Mouse (Mus musculus): Measurements from ENCODE around the gene Zfp114.

Gene Zfp114

DNA sequence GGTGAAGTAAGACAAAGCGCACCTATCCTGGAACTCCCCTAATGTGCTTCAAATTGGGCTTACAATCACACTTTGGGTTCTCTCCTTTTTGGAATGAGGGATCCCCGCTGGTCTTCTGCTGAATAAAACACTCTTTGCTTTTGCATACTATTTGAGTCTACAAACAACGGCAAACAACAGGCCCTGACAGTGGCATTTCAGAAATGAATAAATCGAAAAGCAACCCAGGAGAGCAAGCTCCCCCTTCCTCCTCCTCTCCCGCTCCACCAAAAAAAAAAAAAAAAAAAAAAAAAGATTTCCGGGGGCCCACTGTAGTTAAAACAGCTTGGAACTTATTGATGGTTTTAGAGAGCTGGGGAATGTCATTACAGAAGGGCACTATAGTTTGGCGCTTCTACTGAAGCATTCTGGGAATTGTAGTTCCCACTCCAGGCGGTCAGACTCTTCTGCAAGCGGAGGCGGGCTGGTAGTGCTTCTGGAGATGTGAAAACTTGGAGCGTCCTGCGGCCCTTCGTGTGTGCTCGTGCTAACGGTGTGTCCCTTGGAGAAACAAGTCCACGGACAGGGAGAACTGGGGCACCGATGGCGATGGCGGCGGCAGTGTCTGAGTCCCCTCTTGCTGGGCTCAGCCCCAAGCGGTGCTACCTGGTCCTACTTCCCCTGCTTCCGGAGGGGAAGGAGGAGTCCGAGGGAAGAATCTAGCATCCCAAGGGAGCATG lies at the start of gene Zfp114:
Zfp114 (plus strand) TSS at position 443 of the 719 bp plus-strand sequence.
- DNase-seq (ENCODE audit: extremely low read depth, low read depth, low spot score) = no peak

DNA sequence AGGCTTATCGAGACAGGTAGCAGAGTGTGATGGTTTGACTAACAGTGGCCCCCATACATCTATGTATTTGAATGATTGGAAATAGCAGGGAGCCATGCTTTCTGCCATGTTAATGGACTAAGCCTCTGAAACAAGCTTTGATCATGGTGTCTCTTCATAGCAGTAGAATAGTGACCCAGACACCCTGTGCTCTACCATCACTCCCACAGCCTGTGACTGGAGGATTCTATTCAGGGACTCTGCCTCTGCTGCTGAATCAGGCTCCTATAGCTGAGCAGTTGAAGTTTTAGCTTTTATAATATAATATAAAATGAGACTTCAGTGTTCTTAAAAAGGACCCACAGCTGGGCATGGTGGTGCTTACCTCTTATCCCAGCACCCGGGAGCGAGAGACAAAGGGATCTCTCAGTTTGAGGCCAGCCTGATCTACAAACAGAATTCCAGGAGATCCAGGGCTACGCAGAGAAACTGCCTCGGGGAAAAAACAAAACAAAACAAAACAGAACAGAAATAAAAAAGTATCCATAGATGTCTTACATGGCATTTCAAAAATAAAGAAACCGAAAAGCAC lies 41.4 kb upstream of the Zfp114 start:
- DNase-seq (ENCODE audit: extremely low read depth, low read depth, low spot score) = no peak

DNA sequence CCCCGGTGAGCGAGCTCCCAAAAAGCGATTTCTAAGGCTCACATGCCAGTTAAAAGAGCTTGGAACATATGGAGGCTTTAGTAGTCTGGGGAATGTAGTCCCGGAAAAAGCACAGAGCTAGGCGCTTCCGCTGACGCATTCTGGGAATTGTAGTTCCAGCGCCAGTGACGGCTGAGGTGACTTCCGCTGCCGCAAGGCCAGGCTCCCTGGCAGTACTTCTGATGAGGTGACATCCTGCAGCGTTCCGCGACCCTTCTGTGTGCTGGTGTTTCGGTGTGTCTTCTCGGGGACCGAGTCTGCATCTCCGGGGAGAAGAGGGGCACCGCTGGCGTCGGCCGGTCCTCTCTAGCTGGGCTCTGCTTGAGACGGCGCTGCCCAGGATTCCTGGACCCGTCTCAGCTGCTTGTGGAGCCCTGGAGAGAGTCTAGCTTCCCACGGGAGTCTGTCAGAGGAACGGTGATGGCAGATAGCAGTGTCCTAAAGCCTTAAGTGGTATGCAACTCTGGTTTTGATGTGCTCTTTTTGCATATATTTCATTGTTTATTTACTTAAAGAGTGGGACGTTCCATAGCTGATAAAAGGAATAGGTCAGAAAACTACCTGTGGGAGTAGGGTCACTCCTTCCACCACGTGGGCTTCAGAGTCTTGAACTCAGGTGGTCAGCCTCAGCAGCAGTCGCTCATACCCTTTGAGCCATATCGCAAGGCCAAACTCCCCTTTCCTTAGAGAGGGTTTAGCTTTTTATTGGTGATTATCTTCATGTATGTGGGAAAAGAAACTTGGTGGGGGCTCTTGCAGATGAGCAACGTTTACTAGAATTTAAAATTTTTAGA lies 40.6 kb upstream of the Zfp114 start, which contains the start of gene Zfp235:
Zfp235 (plus strand) TSS at position 174 of the 833 bp plus-strand sequence.
- peak; percentile 47 for DNase-seq (ENCODE audit: extremely low read depth, low read depth, low spot score)

DNA sequence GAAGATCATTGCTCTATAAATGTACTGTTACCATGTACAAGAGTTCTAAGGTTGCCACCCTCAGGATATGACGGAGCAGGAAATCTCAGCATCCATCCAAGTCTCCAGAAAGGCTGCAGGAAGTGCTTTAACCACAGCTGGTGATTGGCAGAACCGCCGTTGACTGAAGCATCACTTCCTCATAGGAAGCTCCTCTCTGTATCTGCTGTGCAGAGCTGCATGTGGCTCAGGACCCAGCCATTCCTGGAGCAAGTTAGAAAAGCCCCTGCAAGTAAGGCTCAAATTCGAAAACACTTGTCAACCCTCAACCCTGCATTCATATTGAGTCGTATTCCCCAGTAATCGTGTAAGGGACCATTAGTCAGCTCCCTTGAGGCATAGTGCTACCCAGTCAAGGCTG lies 32.3 kb upstream of the Zfp114 start:
- no peak for DNase-seq (ENCODE audit: extremely low read depth, low read depth, low spot score)

DNA sequence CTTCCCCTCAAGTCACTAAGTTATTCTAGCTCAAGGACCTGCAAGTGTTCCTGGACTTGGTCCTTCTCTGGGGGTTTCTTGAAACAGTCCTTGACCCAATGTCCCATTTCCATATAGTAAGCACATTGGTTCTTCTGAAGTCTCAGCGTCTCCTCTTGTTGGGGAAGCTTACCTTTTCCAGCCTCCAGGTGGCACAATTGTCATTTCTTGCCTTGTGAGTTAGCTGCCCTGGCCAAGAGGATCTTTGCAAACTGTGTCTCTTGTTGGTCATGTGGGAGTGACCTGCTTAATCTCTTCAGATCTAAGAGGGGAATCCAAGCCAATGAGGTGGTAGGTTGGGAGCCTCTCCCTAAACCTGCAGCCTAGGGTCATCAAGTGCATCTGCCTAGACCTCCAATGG lies 21.6 kb upstream of the Zfp114 start:
- DNase-seq (ENCODE audit: extremely low read depth, low read depth, low spot score) = no peak

DNA sequence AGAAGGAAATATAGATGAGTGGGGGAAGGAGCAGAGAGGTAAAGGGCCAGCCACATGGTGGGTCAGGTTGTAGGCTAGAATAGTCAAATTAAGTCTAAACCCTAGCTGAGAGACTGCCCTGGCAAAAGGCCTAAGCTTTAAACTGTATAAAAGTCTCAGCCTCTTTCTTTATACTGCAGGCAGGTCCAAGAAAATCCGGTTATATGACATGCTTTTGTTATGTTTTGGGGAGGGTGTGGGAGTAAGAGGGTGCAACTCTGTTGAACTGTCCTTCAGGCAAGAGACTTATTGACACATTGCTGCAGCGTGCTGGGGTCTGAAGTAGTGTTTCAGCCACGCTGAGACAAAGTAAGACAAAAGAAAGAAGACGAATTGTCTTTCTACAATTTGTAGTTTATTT lies 2.7 kb upstream of the Zfp114 start:
- DNase-seq (ENCODE audit: extremely low read depth, low read depth, low spot score) = peak; percentile 59

DNA sequence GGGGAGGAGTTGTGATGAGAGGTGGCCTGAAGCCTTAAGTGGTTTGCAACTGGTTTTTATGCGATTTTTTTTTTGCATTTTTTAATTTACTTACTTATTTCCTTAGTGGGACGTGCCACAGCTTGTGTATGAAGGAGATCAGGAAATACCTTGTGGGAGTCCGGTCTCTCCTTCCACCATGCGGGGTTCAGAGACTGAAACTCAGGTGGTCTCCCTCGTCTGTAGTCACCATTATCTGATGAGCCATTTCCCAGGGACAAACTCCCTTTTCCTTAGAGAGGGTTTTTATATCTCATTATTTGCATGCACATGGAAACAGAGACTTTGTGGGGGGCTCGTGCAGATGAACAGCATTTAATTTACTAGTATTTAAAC lies 464 bp downstream of the Zfp114 start:
- DNase-seq (ENCODE audit: extremely low read depth, low read depth, low spot score) = no peak

DNA sequence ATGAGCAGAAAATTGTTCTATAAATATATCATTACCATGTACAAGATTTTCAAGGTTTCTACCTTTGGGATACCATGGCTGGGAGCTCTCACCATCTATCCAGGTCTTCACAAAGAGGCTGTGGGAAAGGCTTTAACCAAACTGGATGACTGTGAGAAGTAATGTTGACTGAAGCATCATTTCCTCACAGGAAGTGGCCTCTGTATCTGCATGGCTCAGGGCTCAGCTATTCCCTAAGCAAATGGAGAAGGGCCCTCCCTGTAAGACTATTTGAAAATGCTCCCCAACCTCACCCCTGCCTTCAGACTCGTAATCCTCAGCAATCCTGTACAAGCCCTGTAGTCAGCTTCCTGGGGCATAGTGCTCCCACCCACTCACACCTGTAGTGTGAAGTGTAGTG lies 12.8 kb downstream of the Zfp114 start:
- DNase-seq (ENCODE audit: extremely low read depth, low read depth, low spot score) = no peak

DNA sequence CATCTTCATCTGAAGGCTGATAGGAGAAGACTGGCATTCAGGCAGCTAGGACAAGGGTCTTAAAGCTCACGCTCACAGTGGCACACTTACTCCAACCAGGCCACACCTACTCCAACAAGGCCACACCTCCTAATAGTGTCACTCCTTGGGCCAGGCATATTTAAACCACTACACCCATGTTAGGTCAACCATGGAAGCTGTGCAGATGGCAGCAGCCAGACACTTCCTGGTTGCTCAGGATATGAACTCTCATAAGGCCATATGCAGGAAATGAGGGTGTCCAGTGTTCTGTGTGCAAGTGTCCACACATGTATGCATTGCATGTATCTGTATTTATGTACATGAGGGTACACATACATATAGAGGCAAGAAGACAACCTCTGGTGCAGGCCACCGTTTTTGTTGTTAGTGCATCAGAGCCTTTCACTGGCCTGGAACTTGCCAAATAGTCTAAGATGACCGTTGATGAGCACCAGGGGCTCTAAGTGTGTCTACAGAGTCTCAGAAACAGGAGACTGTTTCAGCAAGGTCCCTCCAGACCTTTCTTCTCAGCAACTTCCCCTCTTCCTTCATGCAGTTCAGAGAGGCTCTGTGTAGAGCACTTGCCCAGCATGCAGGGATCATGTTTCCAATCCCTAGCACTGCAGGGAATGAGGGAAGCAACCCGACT lies 14.2 kb downstream of the Zfp114 start:
- no peak for DNase-seq (ENCODE audit: extremely low read depth, low read depth, low spot score)

DNA sequence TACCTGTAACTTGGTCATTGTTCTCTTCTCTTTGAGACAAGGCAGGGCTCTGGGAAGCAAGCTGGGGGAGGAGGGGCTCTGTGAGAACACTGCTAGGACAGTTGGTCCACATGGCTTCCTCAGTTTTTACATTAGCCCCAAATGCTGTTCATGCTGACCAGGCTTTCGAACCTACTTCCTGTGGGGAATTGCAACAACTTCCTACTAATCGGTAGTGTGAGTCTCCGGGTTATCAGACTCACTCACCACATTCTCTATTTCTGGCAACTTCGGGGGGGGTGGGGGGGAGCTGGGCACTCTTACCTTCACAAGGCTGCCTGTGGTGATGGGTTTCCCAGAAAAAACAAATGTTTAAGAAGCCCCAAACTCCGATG lies 14.7 kb downstream of the Zfp114 start:
- DNase-seq (ENCODE audit: extremely low read depth, low read depth, low spot score) = no peak

DNA sequence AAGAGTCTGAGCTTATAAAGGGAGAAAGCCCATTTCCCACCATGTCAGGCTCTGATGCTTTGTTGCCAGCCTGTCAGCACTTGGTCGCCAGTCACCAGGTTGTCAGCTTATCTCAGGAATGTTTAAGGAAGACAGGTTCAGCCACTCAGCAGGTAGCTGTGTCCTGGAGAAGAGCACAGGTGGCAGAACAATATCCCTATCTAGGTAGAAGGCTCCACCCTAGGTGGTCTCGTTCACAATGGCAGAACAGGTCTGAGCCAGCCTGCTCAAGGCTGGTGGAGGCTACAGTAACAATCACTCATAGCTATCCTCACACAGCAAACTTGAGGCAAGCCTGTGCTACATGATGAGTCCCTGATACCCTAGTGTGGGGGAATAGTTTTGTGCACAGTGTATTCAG lies 16.5 kb downstream of the Zfp114 start:
- no peak for DNase-seq (ENCODE audit: extremely low read depth, low read depth, low spot score)

DNA sequence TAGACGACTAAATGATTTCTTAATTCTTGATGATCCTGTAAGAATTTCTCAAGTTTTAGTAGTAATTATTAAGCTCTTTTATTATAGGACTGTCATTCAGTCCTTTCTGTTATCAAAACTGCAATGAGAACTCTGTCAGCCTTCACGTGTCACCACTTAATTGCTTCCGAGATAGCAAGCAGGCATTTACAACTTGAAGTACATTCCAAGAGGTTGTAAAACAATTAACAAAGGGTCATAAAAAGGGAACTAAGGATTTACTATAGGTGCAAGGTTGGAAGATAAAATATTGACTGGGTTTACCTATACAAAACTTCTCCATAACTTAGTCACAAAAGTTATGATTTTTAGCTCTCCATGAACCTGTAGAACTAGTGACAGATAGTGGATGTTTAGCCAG lies 18.3 kb downstream of the Zfp114 start:
- no peak for DNase-seq (ENCODE audit: extremely low read depth, low read depth, low spot score)

DNA sequence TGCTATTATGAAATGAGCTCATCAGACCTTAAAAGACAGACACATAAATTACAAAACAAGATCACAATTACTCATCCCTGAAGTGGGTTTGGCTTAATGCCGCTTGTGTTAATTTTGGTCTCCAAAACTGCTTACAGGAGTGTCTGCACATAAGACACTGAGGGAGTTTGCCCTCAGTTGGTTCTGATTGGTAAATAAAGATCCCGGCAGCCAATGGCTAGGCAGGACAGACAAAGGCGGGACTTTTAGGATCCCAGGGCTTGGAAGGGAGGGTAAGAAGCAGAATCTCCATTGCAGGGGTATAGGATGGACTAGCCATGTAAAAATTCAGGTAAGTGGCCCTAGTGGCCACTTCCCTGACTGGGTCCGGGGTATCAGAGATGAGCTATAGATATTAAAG lies 22.1 kb downstream of the Zfp114 start:
- DNase-seq (ENCODE audit: extremely low read depth, low read depth, low spot score) = no peak

DNA sequence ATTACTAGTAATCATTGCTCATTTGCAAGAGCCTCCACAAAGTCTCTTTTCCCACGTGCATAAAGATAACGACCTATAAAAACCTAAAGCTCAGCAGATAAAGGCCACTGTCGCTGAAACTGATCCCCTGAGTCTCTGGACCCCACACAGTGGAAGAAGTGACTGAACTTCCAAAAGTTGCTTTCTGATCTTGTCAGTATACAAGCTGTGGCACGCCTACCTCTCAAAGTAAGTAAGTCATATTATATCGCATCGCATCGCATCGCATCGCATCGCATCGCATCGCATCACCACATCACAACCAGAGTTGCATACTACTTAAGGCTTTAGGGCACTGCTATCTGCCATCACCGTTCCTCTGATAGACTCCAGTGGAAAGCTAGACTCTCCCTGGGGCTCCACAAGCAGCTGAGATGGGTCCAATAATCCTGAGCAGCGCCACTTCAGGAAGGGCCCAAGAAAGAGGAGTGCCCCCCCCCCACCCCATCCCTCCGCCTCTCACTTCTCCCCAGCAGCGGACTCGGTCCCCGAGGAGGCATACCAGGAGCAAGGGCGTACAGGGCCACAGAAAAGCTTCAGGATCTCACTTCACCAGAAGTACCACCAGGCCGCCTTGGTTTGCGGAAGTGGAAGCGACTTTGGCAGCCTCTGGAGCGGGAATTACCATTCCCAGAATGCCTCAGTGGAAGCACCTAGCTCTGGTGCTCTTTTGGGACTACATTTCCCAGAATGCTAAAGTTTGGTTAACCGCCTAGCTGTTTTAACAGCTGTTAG lies 32.8 kb downstream of the Zfp114 start:
- peak; percentile 25 for DNase-seq (ENCODE audit: extremely low read depth, low read depth, low spot score)

DNA sequence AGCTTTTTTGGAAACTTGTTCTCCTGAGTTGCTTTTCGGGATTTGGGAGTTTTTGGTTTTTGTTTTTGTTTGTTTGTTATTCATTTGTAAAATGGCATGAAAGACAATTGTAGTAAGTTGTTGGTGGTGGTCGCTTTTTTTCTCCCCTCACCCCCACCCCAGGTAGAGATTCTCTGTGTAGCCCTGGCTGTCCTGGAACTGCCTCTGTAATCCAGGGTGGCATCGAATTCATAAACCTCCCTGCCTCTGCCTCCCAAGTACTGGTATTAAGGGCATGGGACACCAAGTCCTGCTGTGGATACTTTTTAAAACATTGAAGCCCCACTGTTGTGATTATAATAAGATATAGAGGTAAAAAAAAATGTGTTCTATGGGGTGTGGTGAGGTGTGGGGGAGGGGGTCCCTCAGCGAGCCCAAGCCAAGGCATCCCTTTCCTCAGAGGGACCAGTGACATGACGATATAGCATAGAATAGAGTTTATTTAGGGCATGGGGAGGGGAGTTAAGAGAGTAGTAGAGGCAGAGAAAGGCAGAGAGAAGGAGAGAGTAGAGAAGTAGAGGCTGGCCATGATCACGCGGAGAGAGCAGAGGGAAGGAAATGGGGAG lies 33.5 kb downstream of the Zfp114 start:
- DNase-seq (ENCODE audit: extremely low read depth, low read depth, low spot score) = no peak

DNA sequence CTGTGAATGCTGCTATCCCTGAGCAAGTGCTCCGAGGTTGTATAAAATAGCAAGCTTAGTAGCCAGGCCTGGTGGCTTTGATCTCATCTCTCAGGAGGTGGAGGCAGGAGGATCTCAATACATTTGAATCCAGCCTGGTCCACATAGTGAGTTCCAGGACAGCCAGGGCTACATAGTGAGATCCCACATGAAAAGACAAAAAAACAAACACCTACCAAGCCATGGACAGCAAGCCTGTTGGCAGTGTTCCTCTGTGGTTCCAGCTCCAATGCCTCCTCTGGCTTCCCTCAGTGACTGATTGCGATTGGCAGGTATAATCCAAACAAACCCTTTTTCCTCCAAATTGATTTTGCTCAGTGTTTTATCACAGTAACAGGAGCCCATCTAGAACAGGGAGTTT lies 35.4 kb downstream of the Zfp114 start:
- no peak for DNase-seq (ENCODE audit: extremely low read depth, low read depth, low spot score)

DNA sequence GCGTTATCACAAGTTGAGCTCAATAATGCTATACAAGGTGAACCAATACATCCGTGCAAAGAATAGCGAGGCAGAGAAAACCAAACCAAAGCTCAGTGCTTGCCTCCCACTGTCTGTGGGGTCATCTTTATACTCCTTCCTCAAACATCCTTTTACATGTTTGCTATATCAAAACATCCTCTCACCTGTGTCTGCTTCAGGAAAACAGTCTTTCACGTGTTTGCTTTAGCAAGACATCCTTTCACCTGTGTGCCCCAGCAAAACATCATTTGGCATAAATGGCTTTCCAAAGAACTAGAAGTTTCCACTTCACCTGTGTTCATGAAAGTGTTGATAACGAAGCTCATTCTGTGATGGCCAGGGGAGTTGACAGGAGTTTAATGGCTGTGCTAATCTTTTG lies 36.5 kb downstream of the Zfp114 start, which contains the start of gene Zfp111:
Zfp111 (minus strand) TSS at position 101 of the 400 bp plus-strand sequence.
- no peak for DNase-seq (ENCODE audit: extremely low read depth, low read depth, low spot score)
